Mouse (Mus musculus) cerebral cortex, adult 2 months (tissue): ENCODE measurements around the gene Plxnb2.

Experiments
- WGBS: fragments of 180-500 bp; shearing (Covaris S2); methylation state at CpG from one replicate; pipeline ENCODE4 v1.1.7; 2018; 5-methylcytosine and 5-hydroxymethylcytosine counted together

Gene Plxnb2

GRCm38 (mm10) chr15:89180571-89181229 is at the start of gene Plxnb2:
Plxnb2 (minus strand) TSS chr15:89180788.
- WGBS = 1% methylated on average over 72 of the region's 72 CpGs

GRCm38 (mm10) chr15:89215611-89216233 is 35.1 kb upstream of the Plxnb2 start:
- 69% methylated on average over 2 of the region's 2 CpGs for WGBS

- 75% methylated on average over 3 of the region's 3 CpGs for WGBS
These were observed 34.4 kb upstream of the Plxnb2 start for GRCm38 (mm10) chr15:89214953-89215352.

- WGBS = 42% methylated on average over 3 of the region's 3 CpGs
These were observed 32.9 kb upstream of the Plxnb2 start for GRCm38 (mm10) chr15:89213517-89213916.

GRCm38 (mm10) chr15:89212495-89212894 is 31.9 kb upstream of the Plxnb2 start:
- 51% methylated on average over 6 of the region's 6 CpGs for WGBS

- WGBS = 1% methylated on average over 35 of the region's 35 CpGs
These were observed 31.3 kb upstream of the Plxnb2 start for GRCm38 (mm10) chr15:89211716-89212461.

- WGBS = 2% methylated on average over 73 of the region's 73 CpGs
These were observed 30.5 kb upstream of the Plxnb2 start, which contains the start of gene Ppp6r2 for GRCm38 (mm10) chr15:89210915-89211715. Ppp6r2 (plus strand) TSS chr15:89211553.

- 6% methylated on average over 22 of the region's 22 CpGs for WGBS
These were observed 29.5 kb upstream of the Plxnb2 start for GRCm38 (mm10) chr15:89209886-89210761.

- WGBS = 84% methylated on average over 4 of the region's 4 CpGs
These were observed 26.9 kb upstream of the Plxnb2 start for GRCm38 (mm10) chr15:89207457-89207856.

GRCm38 (mm10) chr15:89197056-89197455 is 16.5 kb upstream of the Plxnb2 start:
- WGBS = 50% methylated on average over 15 of the region's 15 CpGs

GRCm38 (mm10) chr15:89196313-89196706 is 15.7 kb upstream of the Plxnb2 start, which contains the start of gene Dennd6b:
Dennd6b (minus strand) TSS chr15:89196496.
- under 1% methylated on average over 38 of the region's 38 CpGs for WGBS

- WGBS = under 1% methylated on average over 25 of the region's 25 CpGs
These were observed 15.2 kb upstream of the Plxnb2 start for GRCm38 (mm10) chr15:89195690-89196312.

- WGBS = 30% methylated on average over 6 of the region's 6 CpGs
These were observed 14.7 kb upstream of the Plxnb2 start for GRCm38 (mm10) chr15:89195261-89195681.

GRCm38 (mm10) chr15:89184937-89185227 is 4.3 kb upstream of the Plxnb2 start:
- 70% methylated on average over 5 of the region's 5 CpGs for WGBS

- 62% methylated on average over 5 of the region's 5 CpGs for whole genome bisulfite sequencing
These were observed 3.8 kb upstream of the Plxnb2 start for GRCm38 (mm10) chr15:89184141-89184936.

GRCm38 (mm10) chr15:89182842-89183241 is 2.3 kb upstream of the Plxnb2 start:
- 37% methylated on average over 5 of the region's 5 CpGs for WGBS

- 15% methylated on average over 6 of the region's 6 CpGs for WGBS
These were observed 1.7 kb upstream of the Plxnb2 start for GRCm38 (mm10) chr15:89182328-89182741.

GRCm38 (mm10) chr15:89181561-89182270 is 1.1 kb upstream of the Plxnb2 start:
- WGBS = 47% methylated on average over 10 of the region's 10 CpGs

GRCm38 (mm10) chr15:89180081-89180541 is 477 bp downstream of the Plxnb2 start:
- 2% methylated on average over 26 of the region's 26 CpGs for WGBS
